Mouse (Mus musculus) testis, adult 2 months (tissue): ENCODE results near the gene Tsc22d3.

Experiments
- CTCF ChIP-seq: fragments of 200-500 bp; IDR thresholded peaks from 2 replicates; pipeline ENCODE4 v1.5.1; 2012; ENCODE audit warnings: low read depth, mild to moderate bottlenecking, inconsistent platforms, low read length, moderate library complexity; ENCODE audit not compliant: control insufficient read depth, insufficient read depth, insufficient replicate concordance
- POLR2A ChIP-seq: fragments of 200-500 bp; IDR thresholded peaks from 2 replicates; pipeline ENCODE4 v1.6.1; 2012; ENCODE audit warnings: low read depth, mild to moderate bottlenecking, inconsistent platforms, low read length, moderate library complexity; ENCODE audit not compliant: control insufficient read depth

GRCm38 (mm10) chrX:140541711-140542473 lies 58.6 kb downstream of the Tsc22d3 start:
- no peak for TF ChIP-seq CTCF
- no peak for TF ChIP-seq POLR2A
